In the genomic region with DNA sequence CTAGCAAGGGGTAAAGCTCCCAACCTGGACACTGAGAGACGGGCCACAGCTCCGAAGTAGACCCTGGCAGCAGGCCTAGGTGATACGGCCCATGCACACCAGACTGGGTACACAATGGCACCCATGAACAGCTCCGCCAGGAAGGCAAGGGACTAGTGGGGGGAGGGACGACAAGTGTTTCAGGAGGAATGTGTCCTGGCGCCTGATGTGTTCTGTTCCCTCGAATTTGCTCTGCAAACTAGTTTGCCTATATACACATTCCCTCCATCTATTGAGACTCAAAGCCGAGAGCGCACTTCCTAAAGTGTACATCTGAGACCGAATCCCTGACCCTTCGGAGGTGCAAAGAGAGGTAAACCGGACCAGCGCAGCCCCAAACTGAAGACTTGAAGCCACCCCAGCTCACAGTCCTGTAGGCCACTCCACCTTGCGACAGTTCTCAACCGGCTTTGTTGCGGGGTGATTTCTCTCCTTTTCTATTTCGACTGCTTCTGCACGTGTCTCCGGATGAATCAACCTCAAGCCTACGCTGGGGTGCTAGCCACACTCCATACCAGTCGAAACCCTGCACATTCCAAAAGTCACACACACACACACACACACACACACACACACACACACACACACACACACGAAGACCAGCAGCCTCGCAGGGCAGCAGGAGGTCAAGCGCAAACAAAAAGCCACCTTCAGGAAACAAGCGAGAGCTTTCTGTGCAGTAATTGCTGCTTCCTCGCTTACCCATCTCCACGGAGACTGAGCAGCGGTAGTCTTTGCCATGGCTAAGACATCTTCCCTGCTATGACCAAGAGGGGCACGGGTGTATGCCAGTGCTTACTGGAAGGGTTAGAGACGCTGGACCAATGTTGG, we compare ENCODE assay signal across 8 mouse cellular contexts. TPM values are rescaled to one million over a fixed set of nuclear protein-coding genes. Genes with fewer than 3 reads are reported as not detected.
DNase-seq lines count a peak whose midpoint lies in the region; ATAC-seq and TF ChIP-seq lines count a peak whose summit lies in the region.

No protein-coding gene starts in this region.

- intact Hi-C loops in gastrocnemius, postnatal 14 days (cut with DNase I; ENCODE audit: low total_unique reads) = loop anchor here (10.0 kb wide), 2 partner anchors 428 to 1048 kb away; no protein-coding TSS in a partner anchor

- DNase-seq in layer of hippocampus, adult 2 months (ENCODE audit: low spot score in 2 of 2) = no peak
- no peak for DNase-seq in layer of hippocampus, adult 11-12 months (ENCODE audit: low spot score)
- DNase-seq in cerebellum, postnatal 25 days = peak; percentile 57 to 71
- no peak for DNase-seq in spleen, postnatal 36 days (ENCODE audit: low spot score in 2 of 2)
- DNase-seq in adrenal gland, adult 18-20 months (ENCODE audit: low spot score in 2 of 2) = no peak
- DNase-seq in gastrocnemius, postnatal 14 days = no peak

- no peak for ATAC-seq in heart, embryonic 16.5 days (replicated peaks; ENCODE audit: extremely low read depth, insufficient read depth, low FRiP score)
- ATAC-seq in midbrain, embryonic 13.5 days = no peak

- H3K27ac ChIP-seq in layer of hippocampus, adult 2 months = no peak overlapping the region
- no peak overlapping the region for H3K27ac ChIP-seq in heart, embryonic 16.5 days (ENCODE audit: low read length)
- peak overlapping the region; percentile 87 for H3K27ac ChIP-seq in midbrain, embryonic 13.5 days

- H3K9me3 ChIP-seq in heart, embryonic 16.5 days (replicated peaks; ENCODE audit: control insufficient read depth, low read length) = no peaks in the 10 kb centered on the region
- no peaks in the 10 kb centered on the region for H3K9me3 ChIP-seq in midbrain, embryonic 13.5 days

- 3% methylated on average over 30 of the region's 30 CpGs for WGBS in heart, embryonic 16.5 days
- under 1% methylated on average over 30 of the region's 30 CpGs for WGBS in midbrain, embryonic 13.5 days

- H3K9ac ChIP-seq in heart, embryonic 16.5 days (ENCODE audit: low read length) = no peak overlapping the region
- peak overlapping the region; percentile 98 for H3K9ac ChIP-seq in midbrain, embryonic 13.5 days (replicated peaks)

- peak overlapping the region; percentile 72 for H3K4me3 ChIP-seq in layer of hippocampus, adult 2 months
- peak overlapping the region; percentile 64 for H3K4me3 ChIP-seq in heart, embryonic 16.5 days (ENCODE audit: low read length)
- peak overlapping the region; percentile 76 for H3K4me3 ChIP-seq in midbrain, embryonic 13.5 days (replicated peaks)

- peaks cover 92% of the 10 kb centered on the region for H3K27me3 ChIP-seq in heart, embryonic 16.5 days (ENCODE audit: control insufficient read depth, insufficient read depth, low read length)
- H3K27me3 ChIP-seq in midbrain, embryonic 13.5 days = peaks cover 49% of the 10 kb centered on the region

- no peak for TF ChIP-seq CTCF in layer of hippocampus, adult 2 months (conservative IDR thresholded peaks at IDR 0.05)

- no peaks in the 10 kb centered on the region for H3K36me3 ChIP-seq in heart, embryonic 16.5 days (ENCODE audit: control insufficient read depth, insufficient read depth)
- no peaks in the 10 kb centered on the region for H3K36me3 ChIP-seq in midbrain, embryonic 13.5 days

- peak overlapping the region; percentile 95 for H3K4me2 ChIP-seq in heart, embryonic 16.5 days (ENCODE audit: low read depth, low read length)
- H3K4me2 ChIP-seq in midbrain, embryonic 13.5 days (replicated peaks) = peak overlapping the region; percentile 81

- peaks cover 10% of the 10 kb centered on the region; the same call in 1 of the 2 replicates for H3K4me1 ChIP-seq in heart, embryonic 16.5 days (ENCODE audit: control insufficient read depth, insufficient read depth, low read length)
- peaks cover 55% of the 10 kb centered on the region for H3K4me1 ChIP-seq in midbrain, embryonic 13.5 days (replicated peaks)

RNA-seq across cellular contexts. Expression of a gene that starts 2.1 kb away (rescaled TPM):
- total RNA-seq in layer of hippocampus, adult 2 months (2021) = 10 to 100 TPM; 23.5 to 26.3 TPM
- polyA plus RNA-seq in heart, embryonic 16.5 days (2015; fragmentation: Nextera tagmentation; extraction: Ambion mirVana) = 1.1 and 1.3 TPM in 2 replicates
- polyA plus RNA-seq in midbrain, embryonic 13.5 days (2015; fragmentation: Nextera tagmentation; extraction: Ambion mirVana) = 62.9 and 66.2 TPM in 2 replicates
- total RNA-seq in adrenal gland, adult 18-20 months (2021) = 1 to 10 TPM; 1.8 to 2.1 TPM
- total RNA-seq in gastrocnemius, postnatal 14 days (2021) = 1 to 10 TPM; 2.6 to 3.4 TPM

Comparison
In these comparisons a context has a peak if more than half of its experiments do, and no peak if none do; other contexts are left out.
1. DNase-seq: peak in cerebellum, postnatal 25 days (2 of 2); none in layer of hippocampus, adult 2 months (0 of 2), layer of hippocampus, adult 11-12 months (single experiment), spleen, postnatal 36 days (0 of 2), adrenal gland, adult 18-20 months (0 of 2) and gastrocnemius, postnatal 14 days (single experiment).
2. RNA of a gene that starts 2.1 kb away (total RNA-seq): 23.5 to 26.3 TPM in layer of hippocampus, adult 2 months; 2.6 to 3.4 TPM in gastrocnemius, postnatal 14 days and 1.8 to 2.1 TPM in adrenal gland, adult 18-20 months; every median in the first group is over 4 times any median in the second.
3. Peak in every context shown above with its lines, with median percentiles within 50 percentile points of each other: H3K4me3 ChIP-seq.